Comparison of ENCODE assay signal across 7 mouse cellular contexts in the genomic region with DNA sequence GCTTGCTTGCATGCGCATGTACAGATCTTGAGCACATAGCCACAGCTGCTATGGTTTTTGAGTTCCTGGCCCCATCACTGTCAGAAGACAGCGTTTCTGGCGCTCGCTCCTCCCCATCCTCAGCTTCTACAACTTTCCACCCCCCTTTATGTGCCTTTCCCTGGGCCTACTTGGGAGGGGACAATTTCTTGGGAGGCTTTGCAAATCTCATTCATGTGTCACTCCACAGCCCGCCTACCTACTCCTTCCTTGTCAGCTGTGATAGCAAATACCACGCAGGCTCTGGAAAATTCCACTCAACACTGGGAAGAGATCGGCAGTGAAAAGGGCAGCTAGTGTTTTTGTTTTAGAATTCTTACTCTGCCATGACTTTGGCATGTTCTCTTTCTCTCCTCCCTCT. TPM values are rescaled to one million over a fixed set of nuclear protein-coding genes. Genes with fewer than 3 reads are reported as not detected.
DNase-seq lines count a peak whose midpoint lies in the region; ATAC-seq and TF ChIP-seq lines count a peak whose summit lies in the region.

No protein-coding gene starts in this region.

- peaks cover 29% of the 10 kb centered on the region for H3K4me1 ChIP-seq in limb, embryonic 12.5 days (replicated peaks)
- H3K4me1 ChIP-seq in limb, embryonic 10.5 days: peaks cover 21% of the 10 kb centered on the region
- peaks cover 45% of the 10 kb centered on the region for H3K4me1 ChIP-seq in forebrain, embryonic 16.5 days (replicated peaks; ENCODE audit: control insufficient read depth, insufficient read depth, low read length)
- peaks cover 29% of the 10 kb centered on the region for H3K4me1 ChIP-seq in kidney, embryonic 15.5 days
- H3K4me1 ChIP-seq in olfactory bulb, adult 2 months (ENCODE audit: control insufficient read depth, insufficient read depth, low read length): peaks cover 38% of the 10 kb centered on the region

- no peak for ATAC-seq in limb, embryonic 12.5 days (ENCODE audit: insufficient number of reproducible peaks, insufficient read depth, low FRiP score, low TSS enrichment, low read depth)
- 0 out of 2 replicates have a peak, but pooled peaks have one; percentile 6 for ATAC-seq in forebrain, embryonic 16.5 days
- no peak; the same call in 1 of the 2 replicates for ATAC-seq in kidney, embryonic 15.5 days (replicated peaks; ENCODE audit: low FRiP score)
- ATAC-seq in erythroblast, adult 5-6 weeks (replicated peaks; ENCODE audit: low FRiP score, poor library complexity, severe bottlenecking): no peak

- TF ChIP-seq CTCF in olfactory bulb, adult 2 months (IDR thresholded peaks at IDR 0.05; ENCODE audit: insufficient read depth, low read depth, low read length): no peak

- no peak for TF ChIP-seq POLR2A in olfactory bulb, adult 2 months (IDR thresholded peaks at IDR 0.05; ENCODE audit: insufficient read depth, low read depth, low read length)

- H3K9ac ChIP-seq in limb, embryonic 12.5 days (replicated peaks): no peak overlapping the region
- peak overlapping the region; percentile 19; the same call in 1 of the 2 replicates for H3K9ac ChIP-seq in forebrain, embryonic 16.5 days (replicated peaks; ENCODE audit: low read depth, low read length)
- H3K9ac ChIP-seq in kidney, embryonic 15.5 days: no peak overlapping the region

- WGBS in limb, embryonic 12.5 days: 58% methylated on average over 7 of the region's 7 CpGs
- 68% methylated on average over 7 of the region's 7 CpGs for WGBS in limb, embryonic 10.5 days
- 27% methylated on average over 7 of the region's 7 CpGs for WGBS in forebrain, embryonic 16.5 days
- WGBS in kidney, embryonic 15.5 days: 30% methylated on average over 7 of the region's 7 CpGs
- WGBS in olfactory bulb, adult 2 months: 21% methylated on average over 7 of the region's 7 CpGs

- H3K27ac ChIP-seq in limb, embryonic 12.5 days: 0 out of 2 replicates have a peak overlapping the region, but pooled peaks have one; percentile 25
- no peak overlapping the region for H3K27ac ChIP-seq in limb, embryonic 10.5 days
- H3K27ac ChIP-seq in forebrain, embryonic 16.5 days (ENCODE audit: low read length): peak overlapping the region; percentile 83
- H3K27ac ChIP-seq in kidney, embryonic 15.5 days: peak overlapping the region; percentile 74
- H3K27ac ChIP-seq in olfactory bulb, adult 2 months (ENCODE audit: insufficient read depth, low read depth, low read length): peak overlapping the region; percentile 98

- H3K4me3 ChIP-seq in limb, embryonic 12.5 days (replicated peaks): no peak overlapping the region
- no peak overlapping the region for H3K4me3 ChIP-seq in limb, embryonic 10.5 days
- H3K4me3 ChIP-seq in forebrain, embryonic 16.5 days (replicated peaks; ENCODE audit: low read length): no peak overlapping the region
- H3K4me3 ChIP-seq in kidney, embryonic 15.5 days (replicated peaks): no peak overlapping the region
- no peak overlapping the region for H3K4me3 ChIP-seq in olfactory bulb, adult 2 months (ENCODE audit: insufficient read depth, low read depth, low read length)

- no peak for DNase-seq in limb, embryonic 10.5 days (ENCODE audit: low spot score)
- no peak for DNase-seq in cerebellum, postnatal 25 days

- H3K27me3 ChIP-seq in limb, embryonic 12.5 days: peaks cover 4% of the 10 kb centered on the region
- H3K27me3 ChIP-seq in limb, embryonic 10.5 days (ENCODE audit: low read depth, poor library complexity, severe bottlenecking): peaks cover 8% of the 10 kb centered on the region
- peaks cover 1% of the 10 kb centered on the region; the same call in 1 of the 2 replicates for H3K27me3 ChIP-seq in forebrain, embryonic 16.5 days (replicated peaks; ENCODE audit: control insufficient read depth, insufficient read depth, low read length)
- H3K27me3 ChIP-seq in kidney, embryonic 15.5 days: peaks cover 5% of the 10 kb centered on the region

- no peaks in the 10 kb centered on the region for H3K36me3 ChIP-seq in limb, embryonic 12.5 days
- no peaks in the 10 kb centered on the region for H3K36me3 ChIP-seq in limb, embryonic 10.5 days
- no peaks in the 10 kb centered on the region for H3K36me3 ChIP-seq in forebrain, embryonic 16.5 days (ENCODE audit: control insufficient read depth, insufficient read depth)
- no peaks in the 10 kb centered on the region for H3K36me3 ChIP-seq in kidney, embryonic 15.5 days

- H3K9me3 ChIP-seq in limb, embryonic 12.5 days: no peaks in the 10 kb centered on the region
- H3K9me3 ChIP-seq in limb, embryonic 10.5 days (replicated peaks): no peaks in the 10 kb centered on the region
- no peaks in the 10 kb centered on the region for H3K9me3 ChIP-seq in forebrain, embryonic 16.5 days (ENCODE audit: control insufficient read depth, low read length)
- no peaks in the 10 kb centered on the region for H3K9me3 ChIP-seq in kidney, embryonic 15.5 days (replicated peaks)

- no peak overlapping the region for H3K4me2 ChIP-seq in limb, embryonic 12.5 days
- H3K4me2 ChIP-seq in forebrain, embryonic 16.5 days (ENCODE audit: low read length): no peak overlapping the region
- no peak overlapping the region for H3K4me2 ChIP-seq in kidney, embryonic 15.5 days

RNA-seq across cellular contexts. Expression of a gene that starts 4.2 kb away (rescaled TPM):
- polyA plus RNA-seq in limb, embryonic 12.5 days (2016; fragmentation: Nextera tagmentation; extraction: Ambion mirVana): 16.6 and 16.9 TPM in 2 replicates
- polyA plus RNA-seq in limb, embryonic 10.5 days (2016; fragmentation: Nextera tagmentation; extraction: Ambion mirVana): 2.6 and 5.7 TPM in 2 replicates
- polyA plus RNA-seq in forebrain, embryonic 16.5 days (2015; fragmentation: Nextera tagmentation; extraction: Ambion mirVana): 85.3 and 118 TPM in 2 replicates
- 7.7 and 9.2 TPM in 2 replicates for polyA plus RNA-seq in kidney, embryonic 15.5 days (2015; fragmentation: Nextera tagmentation; extraction: Ambion mirVana)
- not detected in 2 replicates for polyA plus RNA-seq in olfactory bulb, adult 2 months (2012; ENCODE audit: insufficient read depth, insufficient read length, low replicate concordance, missing spikeins)
- total RNA-seq in erythroblast, adult 5-6 weeks (2015; ENCODE audit: low replicate concordance): not detected in 2 replicates
- total RNA-seq in erythroblast, adult 5-6 weeks (2017; ENCODE audit: low replicate concordance): not detected in 2 replicates

RNA-seq across cellular contexts. Expression of a gene that starts 16.4 kb away (rescaled TPM):
- 108 and 123 TPM in 2 replicates for polyA plus RNA-seq in limb, embryonic 12.5 days (2016; fragmentation: Nextera tagmentation; extraction: Ambion mirVana)
- 127 and 134 TPM in 2 replicates for polyA plus RNA-seq in limb, embryonic 10.5 days (2016; fragmentation: Nextera tagmentation; extraction: Ambion mirVana)
- polyA plus RNA-seq in forebrain, embryonic 16.5 days (2015; fragmentation: Nextera tagmentation; extraction: Ambion mirVana): 308 and 333 TPM in 2 replicates
- 116 and 124 TPM in 2 replicates for polyA plus RNA-seq in kidney, embryonic 15.5 days (2015; fragmentation: Nextera tagmentation; extraction: Ambion mirVana)
- polyA plus RNA-seq in olfactory bulb, adult 2 months (2012; ENCODE audit: insufficient read depth, insufficient read length, low replicate concordance, missing spikeins): 1,020 and 1,388 TPM in 2 replicates
- 41.1 and 44.1 TPM in 2 replicates for total RNA-seq in erythroblast, adult 5-6 weeks (2015; ENCODE audit: low replicate concordance)
- total RNA-seq in erythroblast, adult 5-6 weeks (2017; ENCODE audit: low replicate concordance): 157 and 162 TPM in 2 replicates

RNA-seq across cellular contexts. Expression of a gene that starts 19.2 kb away (rescaled TPM):
- polyA plus RNA-seq in limb, embryonic 12.5 days (2016; fragmentation: Nextera tagmentation; extraction: Ambion mirVana): 1.4 and 1.5 TPM in 2 replicates
- polyA plus RNA-seq in limb, embryonic 10.5 days (2016; fragmentation: Nextera tagmentation; extraction: Ambion mirVana): 0.79 and 1.5 TPM in 2 replicates
- polyA plus RNA-seq in forebrain, embryonic 16.5 days (2015; fragmentation: Nextera tagmentation; extraction: Ambion mirVana): 50.1 and 60.9 TPM in 2 replicates
- polyA plus RNA-seq in kidney, embryonic 15.5 days (2015; fragmentation: Nextera tagmentation; extraction: Ambion mirVana): 0.58 and 0.90 TPM in 2 replicates
- not detected in 2 replicates for polyA plus RNA-seq in olfactory bulb, adult 2 months (2012; ENCODE audit: insufficient read depth, insufficient read length, low replicate concordance, missing spikeins)
- not detected in 2 replicates for total RNA-seq in erythroblast, adult 5-6 weeks (2015; ENCODE audit: low replicate concordance)
- total RNA-seq in erythroblast, adult 5-6 weeks (2017; ENCODE audit: low replicate concordance): not detected in 2 replicates

RNA-seq across cellular contexts. Expression of a gene that starts 34.0 kb away (rescaled TPM):
- polyA plus RNA-seq in limb, embryonic 12.5 days (2016; fragmentation: Nextera tagmentation; extraction: Ambion mirVana): 0.96 and 1.1 TPM in 2 replicates
- 0.18 and 0.43 TPM in 2 replicates for polyA plus RNA-seq in limb, embryonic 10.5 days (2016; fragmentation: Nextera tagmentation; extraction: Ambion mirVana)
- 0.15 TPM in 2 replicates for polyA plus RNA-seq in forebrain, embryonic 16.5 days (2015; fragmentation: Nextera tagmentation; extraction: Ambion mirVana)
- 1.5 and 2.1 TPM in 2 replicates for polyA plus RNA-seq in kidney, embryonic 15.5 days (2015; fragmentation: Nextera tagmentation; extraction: Ambion mirVana)
- polyA plus RNA-seq in olfactory bulb, adult 2 months (2012; ENCODE audit: insufficient read depth, insufficient read length, low replicate concordance, missing spikeins): not detected in 2 replicates
- 1.3 and 6.7 TPM in 2 replicates for total RNA-seq in erythroblast, adult 5-6 weeks (2015; ENCODE audit: low replicate concordance)
- 1.5 and 1.8 TPM in 2 replicates for total RNA-seq in erythroblast, adult 5-6 weeks (2017; ENCODE audit: low replicate concordance)

RNA-seq across cellular contexts. Expression of a gene that starts 42.6 kb away (rescaled TPM):
- 0.26 and 0.32 TPM in 2 replicates for polyA plus RNA-seq in limb, embryonic 12.5 days (2016; fragmentation: Nextera tagmentation; extraction: Ambion mirVana)
- polyA plus RNA-seq in limb, embryonic 10.5 days (2016; fragmentation: Nextera tagmentation; extraction: Ambion mirVana): 0.96 and 0.98 TPM in 2 replicates
- 3.7 and 4.1 TPM in 2 replicates for polyA plus RNA-seq in forebrain, embryonic 16.5 days (2015; fragmentation: Nextera tagmentation; extraction: Ambion mirVana)
- polyA plus RNA-seq in kidney, embryonic 15.5 days (2015; fragmentation: Nextera tagmentation; extraction: Ambion mirVana): 0.23 and 0.31 TPM in 2 replicates
- polyA plus RNA-seq in olfactory bulb, adult 2 months (2012; ENCODE audit: insufficient read depth, insufficient read length, low replicate concordance, missing spikeins): not detected in 2 replicates
- not detected in 2 replicates for total RNA-seq in erythroblast, adult 5-6 weeks (2015; ENCODE audit: low replicate concordance)
- total RNA-seq in erythroblast, adult 5-6 weeks (2017; ENCODE audit: low replicate concordance): 0.28 TPM in 1 of 2 replicates, not detected in the other

Comparison
In these comparisons a context has a peak if more than half of its experiments do, and no peak if none do; other contexts are left out.
1. RNA of a gene that starts 19.2 kb away (polyA plus RNA-seq): 50.1 to 60.9 TPM in forebrain, embryonic 16.5 days and not detected in olfactory bulb, adult 2 months; 1.4 to 1.5 TPM in limb, embryonic 12.5 days, 0.79 to 1.5 TPM in limb, embryonic 10.5 days and 0.58 to 0.90 TPM in kidney, embryonic 15.5 days; every median in the first group is over 10 times any median in the second.